Mouse (Mus musculus) heart, adult 18-20 months (tissue): ENCODE results near the gene Ppp2r5b. TPM values are rescaled to one million over a fixed set of nuclear protein-coding genes. Genes with fewer than 3 reads are reported as not detected.

Experiments
- DNase-seq, 2 experiments: peaks; one replicate each; pipeline ENCODE4 v3.0.0; 2021 to 2022; ENCODE audit warnings: mixed read lengths in 1 of 2
- long read RNA-seq, 2 experiments: library from polyadenylated mRNA; stranded (forward); transcript quantifications; one replicate each; pipeline ENCODE4 v2.0.0; 2021
- total RNA-seq, 2 experiments: library from RNA; stranded (reverse); gene quantifications; 2 replicates each; pipeline ENCODE4 v1.2.3; 2021

Gene Ppp2r5b
- 10 to 100 TPM; 32.2 to 32.5 TPM for total RNA-seq
- long read RNA-seq, experiment 1, transcript Ppp2r5b-201 (14 exons, 2,742 nt), result major isoform, 31 of 42 reads
- long read RNA-seq, experiment 1, partial matches to known transcripts, result 6 of 42 reads
- long read RNA-seq, experiment 1, other reads (novel, unspliced or antisense), result 5 of 42 reads
- long read RNA-seq, experiment 2, transcript Ppp2r5b-201 (14 exons, 2,742 nt), result major isoform, 16 of 23 reads
- long read RNA-seq, experiment 2, partial matches to known transcripts, result 2 of 23 reads
- long read RNA-seq, experiment 2, other reads (novel, unspliced or antisense), result 5 of 23 reads

- DNase-seq, result peak; percentile 95 to 96
Observed at GRCm38 (mm10) chr19:6235084-6236052, at the start of gene Ppp2r5b. Gene Ppp2r5b (minus strand): TSS chr19:6235872.

- DNase-seq, result peak in 1 of 2 experiments; percentile 46
Observed at GRCm38 (mm10) chr19:6285226-6285625, 49.6 kb upstream of the Ppp2r5b start.

GRCm38 (mm10) chr19:6284502-6284901 lies 48.8 kb upstream of the Ppp2r5b start:
- DNase-seq, result peak; percentile 58 to 79

- no peak for DNase-seq
Observed at GRCm38 (mm10) chr19:6283001-6283400, 47.3 kb upstream of the Ppp2r5b start.

- DNase-seq, result no peak
Observed at GRCm38 (mm10) chr19:6281122-6282020, 45.7 kb upstream of the Ppp2r5b start.

GRCm38 (mm10) chr19:6280554-6280953 lies 44.9 kb upstream of the Ppp2r5b start:
- DNase-seq, result no peak

- DNase-seq, result peak in 1 of 2 experiments; percentile 56
Observed at GRCm38 (mm10) chr19:6279481-6280144, 43.9 kb upstream of the Ppp2r5b start.

- DNase-seq, result no peak
Observed at GRCm38 (mm10) chr19:6278439-6279073, 42.9 kb upstream of the Ppp2r5b start.

GRCm38 (mm10) chr19:6277661-6278438 lies 42.2 kb upstream of the Ppp2r5b start:
- peak; percentile 90 to 95 for DNase-seq

GRCm38 (mm10) chr19:6276426-6277421 lies 41.1 kb upstream of the Ppp2r5b start, which contains the start of gene Ehd1:
Gene Ehd1 (plus strand): TSS chr19:6276725.
- peak; percentile 97 to 99 for DNase-seq

- DNase-seq, result peak in 1 of 2 experiments; percentile 78
Observed at GRCm38 (mm10) chr19:6275740-6276389, 40.2 kb upstream of the Ppp2r5b start.

- DNase-seq, result peak; percentile 46 to 65
Observed at GRCm38 (mm10) chr19:6273998-6274608, 38.4 kb upstream of the Ppp2r5b start.

GRCm38 (mm10) chr19:6273592-6273991 lies 37.9 kb upstream of the Ppp2r5b start:
- DNase-seq, result peak in 1 of 2 experiments; percentile 17

- peak; percentile 65 to 78 for DNase-seq
Observed at GRCm38 (mm10) chr19:6272738-6273137, 37.1 kb upstream of the Ppp2r5b start.

GRCm38 (mm10) chr19:6272053-6272452 lies 36.4 kb upstream of the Ppp2r5b start:
- no peak for DNase-seq

- no peak for DNase-seq
Observed at GRCm38 (mm10) chr19:6271206-6271605, 35.5 kb upstream of the Ppp2r5b start.

- no peak for DNase-seq
Observed at GRCm38 (mm10) chr19:6270661-6271060, 35.0 kb upstream of the Ppp2r5b start.
